Mouse (Mus musculus): ENCODE measurements around the gene Ust. TPM values are rescaled to one million over a fixed set of nuclear protein-coding genes. Genes with fewer than 3 reads are reported as not detected.

The Ust gene
- polyA plus RNA-seq, 1 experiment from 2014 or later, result 4.5 TPM

- Histone ChIP-seq H3K9me3 (no peaks in the 10 kb centered on the region), H3K36me3 (replicated peaks) (no peaks in the 10 kb centered on the region), H3K4me3 (no peak overlapping the region), H3K9ac (no peak overlapping the region), H3K4me1 (peaks cover 18% of the 10 kb centered on the region), H3K4me2 (no peak overlapping the region), H3K27me3 (replicated peaks) (peaks cover 17% of the 10 kb centered on the region; the same call in 1 of the 2 replicates), H3K27ac (no peak overlapping the region)
- WGBS, result 78% methylated on average over 7 of the region's 7 CpGs
- no peak for ATAC-seq (replicated peaks)
Observed at GRCm38 (mm10) chr10:8520766-8521395, 2.3 kb upstream of the Ust start.

GRCm38 (mm10) chr10:8519014-8519491 is 428 bp upstream of the Ust start:
- H3K4me2 ChIP-seq, result peak overlapping the region; percentile 94
- peak overlapping the region; percentile 88 for H3K4me3 ChIP-seq
- H3K36me3 ChIP-seq (replicated peaks), result no peaks in the 10 kb centered on the region
- ATAC-seq (replicated peaks), result peak; percentile 5
- peaks cover 18% of the 10 kb centered on the region for H3K4me1 ChIP-seq
- H3K27ac ChIP-seq, result no peak overlapping the region
- H3K9me3 ChIP-seq, result no peaks in the 10 kb centered on the region
- peaks cover 17% of the 10 kb centered on the region; the same call in 1 of the 2 replicates for H3K27me3 ChIP-seq (replicated peaks)
- peak overlapping the region; percentile 69 for H3K9ac ChIP-seq
- WGBS, result under 1% methylated on average over 18 of the region's 18 CpGs

GRCm38 (mm10) chr10:8517591-8518140 is 959 bp downstream of the Ust start:
- no peaks in the 10 kb centered on the region for H3K9me3 ChIP-seq
- under 1% methylated on average over 26 of the region's 26 CpGs for WGBS
- no peak overlapping the region for H3K27ac ChIP-seq
- peaks cover 18% of the 10 kb centered on the region for H3K4me1 ChIP-seq
- H3K4me3 ChIP-seq, result peak overlapping the region; percentile 88
- no peaks in the 10 kb centered on the region for H3K36me3 ChIP-seq (replicated peaks)
- H3K27me3 ChIP-seq (replicated peaks), result peaks cover 17% of the 10 kb centered on the region; the same call in 1 of the 2 replicates
- H3K4me2 ChIP-seq, result peak overlapping the region; percentile 94
- peak overlapping the region; percentile 69 for H3K9ac ChIP-seq
- peak; percentile 59 for ATAC-seq (replicated peaks)

- 21% methylated on average over 9 of the region's 9 CpGs for WGBS
- Histone ChIP-seq H3K27me3 (replicated peaks) (peaks cover 17% of the 10 kb centered on the region; the same call in 1 of the 2 replicates), H3K4me2 (peak overlapping the region; percentile 94), H3K9me3 (no peaks in the 10 kb centered on the region), H3K9ac (no peak overlapping the region), H3K4me1 (peaks cover 18% of the 10 kb centered on the region), H3K4me3 (peak overlapping the region; percentile 88), H3K27ac (no peak overlapping the region), H3K36me3 (replicated peaks) (no peaks in the 10 kb centered on the region)
- no peak for ATAC-seq (replicated peaks)
Observed at GRCm38 (mm10) chr10:8516916-8517524, 1.6 kb downstream of the Ust start.

GRCm38 (mm10) chr10:8513690-8514089 is 4.9 kb downstream of the Ust start:
- Histone ChIP-seq H3K4me1 (peaks cover 11% of the 10 kb centered on the region), H3K36me3 (replicated peaks) (no peaks in the 10 kb centered on the region), H3K4me2 (no peak overlapping the region), H3K9me3 (no peaks in the 10 kb centered on the region), H3K27me3 (replicated peaks) (peaks cover 10% of the 10 kb centered on the region; the same call in 1 of the 2 replicates), H3K4me3 (no peak overlapping the region), H3K9ac (no peak overlapping the region), H3K27ac (no peak overlapping the region)
- WGBS, result 88% methylated on average over 3 of the region's 3 CpGs
- no peak for ATAC-seq (replicated peaks)

DNA sequence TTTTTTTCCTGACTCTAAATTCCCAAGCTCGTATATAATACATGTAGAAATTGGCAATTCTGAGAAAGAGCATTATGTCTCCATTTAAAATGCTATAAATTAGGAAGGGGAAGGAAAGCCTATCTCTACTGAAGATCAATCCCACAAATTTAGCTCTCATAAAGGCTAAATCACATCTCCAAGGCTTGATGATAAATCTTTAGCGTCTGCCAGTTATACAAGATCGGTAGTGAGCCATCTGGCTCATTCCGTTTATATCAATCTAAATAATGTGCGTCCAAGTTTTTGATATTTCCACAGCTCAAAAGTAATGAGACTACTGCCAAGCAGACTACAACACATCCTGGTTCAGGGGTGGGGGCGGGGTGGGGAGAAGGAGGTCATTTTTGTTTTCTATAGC is 6.4 kb downstream of the Ust start:
- 91% methylated on average over 6 of the region's 6 CpGs for WGBS

GRCm38 (mm10) chr10:8511760-8512159 is 6.9 kb downstream of the Ust start:
- WGBS, result 68% methylated on average over 8 of the region's 8 CpGs
- no peaks in the 10 kb centered on the region for H3K4me1 ChIP-seq
- H3K4me3 ChIP-seq, result no peak overlapping the region
- H3K36me3 ChIP-seq (replicated peaks), result no peaks in the 10 kb centered on the region
- no peak overlapping the region for H3K9ac ChIP-seq
- no peak overlapping the region for H3K4me2 ChIP-seq
- H3K27me3 ChIP-seq (replicated peaks), result peaks cover 8% of the 10 kb centered on the region; the same call in 1 of the 2 replicates
- ATAC-seq (replicated peaks), result no peak
- H3K9me3 ChIP-seq, result no peaks in the 10 kb centered on the region
- no peak overlapping the region for H3K27ac ChIP-seq

More for the DNA sequence above, 6.4 kb downstream of the Ust start:
- no peak overlapping the region for H3K27ac ChIP-seq
- H3K9me3 ChIP-seq, result no peaks in the 10 kb centered on the region
- no peaks in the 10 kb centered on the region for H3K36me3 ChIP-seq (replicated peaks)
- H3K4me2 ChIP-seq, result no peak overlapping the region
- no peak overlapping the region for H3K4me3 ChIP-seq
- ATAC-seq (replicated peaks), result no peak
- peaks cover 2% of the 10 kb centered on the region; the same call in 1 of the 2 replicates for H3K4me1 ChIP-seq
- no peak overlapping the region for H3K9ac ChIP-seq
- peaks cover 8% of the 10 kb centered on the region; the same call in 1 of the 2 replicates for H3K27me3 ChIP-seq (replicated peaks)

GRCm38 (mm10) chr10:8506247-8506573 is 12.4 kb downstream of the Ust start:
- H3K27ac ChIP-seq, result no peak overlapping the region
- no peak for ATAC-seq (replicated peaks)
- no peak overlapping the region for H3K9ac ChIP-seq
- WGBS, result 69% methylated on average over 3 of the region's 3 CpGs
- no peaks in the 10 kb centered on the region for H3K9me3 ChIP-seq
- H3K4me3 ChIP-seq, result no peak overlapping the region
- H3K4me1 ChIP-seq, result no peaks in the 10 kb centered on the region
- H3K4me2 ChIP-seq, result no peak overlapping the region
- no peaks in the 10 kb centered on the region for H3K36me3 ChIP-seq (replicated peaks)
- no peaks in the 10 kb centered on the region for H3K27me3 ChIP-seq (replicated peaks)

GRCm38 (mm10) chr10:8505346-8506246 is 13.0 kb downstream of the Ust start:
- H3K27me3 ChIP-seq (replicated peaks), result no peaks in the 10 kb centered on the region
- no peak overlapping the region for H3K27ac ChIP-seq
- no peaks in the 10 kb centered on the region for H3K4me1 ChIP-seq
- H3K9me3 ChIP-seq, result no peaks in the 10 kb centered on the region
- H3K4me3 ChIP-seq, result no peak overlapping the region
- no peak for ATAC-seq (replicated peaks)
- H3K9ac ChIP-seq, result no peak overlapping the region
- WGBS, result 61% methylated on average over 13 of the region's 13 CpGs
- H3K4me2 ChIP-seq, result no peak overlapping the region
- H3K36me3 ChIP-seq (replicated peaks), result no peaks in the 10 kb centered on the region

DNA sequence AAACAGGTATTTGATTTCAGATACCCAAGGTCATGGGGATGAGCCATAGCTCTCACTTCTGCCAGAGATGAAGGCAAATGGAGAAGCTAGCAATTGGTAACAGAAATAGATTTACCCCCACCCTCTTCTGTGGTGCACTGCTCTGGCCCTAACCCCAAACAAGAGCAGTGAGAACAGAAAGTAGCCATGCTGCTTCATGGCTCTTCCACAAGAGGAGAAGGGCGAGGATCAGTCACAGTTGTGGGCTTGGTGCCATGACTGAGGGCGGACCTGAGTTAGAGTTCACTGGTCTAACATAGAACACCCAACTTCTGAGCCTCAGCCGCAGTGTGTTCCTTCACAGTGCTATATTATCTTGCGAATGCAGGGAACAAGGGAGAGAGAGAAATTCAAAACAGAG is 13.8 kb downstream of the Ust start:
- H3K9me3 ChIP-seq, result no peaks in the 10 kb centered on the region
- no peak overlapping the region for H3K9ac ChIP-seq
- H3K27ac ChIP-seq, result no peak overlapping the region
- H3K4me1 ChIP-seq, result no peaks in the 10 kb centered on the region
- 83% methylated on average over 4 of the region's 4 CpGs for WGBS
- no peaks in the 10 kb centered on the region for H3K36me3 ChIP-seq (replicated peaks)
- no peak overlapping the region for H3K4me2 ChIP-seq
- H3K27me3 ChIP-seq (replicated peaks), result no peaks in the 10 kb centered on the region
- no peak for ATAC-seq (replicated peaks)
- no peak overlapping the region for H3K4me3 ChIP-seq

DNA sequence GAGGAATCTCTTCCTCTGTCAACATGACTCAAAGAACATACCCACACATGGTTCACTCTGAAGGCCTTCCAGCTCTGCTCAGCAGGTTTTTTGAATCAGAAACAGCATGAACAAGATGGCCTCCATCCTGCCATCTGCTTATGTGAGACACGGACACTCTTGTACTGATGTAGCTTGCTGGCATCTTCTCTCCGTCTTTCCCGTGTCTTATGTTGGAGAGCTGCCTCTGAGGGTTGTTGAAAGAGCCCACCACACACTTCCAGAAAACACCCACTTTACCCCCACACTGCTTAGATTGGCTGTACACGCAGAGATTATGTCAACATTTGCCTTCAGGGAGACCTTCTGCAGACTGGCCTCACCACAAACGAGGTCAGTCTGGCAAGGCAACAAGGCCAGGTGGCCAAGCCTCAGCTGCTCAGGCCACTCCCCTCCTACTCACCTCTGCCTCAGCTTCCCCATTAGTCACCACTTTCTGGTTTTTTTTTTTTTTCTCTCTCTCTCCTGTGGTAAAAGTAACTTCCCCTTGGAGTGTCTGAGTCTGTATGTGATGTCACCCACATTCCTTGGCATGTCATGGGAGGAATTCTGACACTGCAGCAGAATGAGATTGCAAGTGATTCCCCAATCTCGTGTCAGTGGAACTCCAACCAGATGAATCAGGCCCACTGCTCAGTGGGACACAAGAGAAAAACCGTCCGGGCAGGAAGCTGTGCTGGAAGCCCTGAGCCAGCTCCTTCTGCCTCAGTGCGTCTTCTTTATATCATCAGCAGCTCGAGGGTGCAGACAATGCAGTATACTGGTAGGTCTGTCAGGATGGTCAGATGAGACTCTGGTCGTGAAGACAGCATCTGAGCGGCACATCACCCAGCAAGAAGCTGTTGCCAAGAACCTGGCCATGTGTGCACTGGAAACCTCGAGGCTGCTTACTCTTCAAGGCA is 19.4 kb downstream of the Ust start:
- Histone ChIP-seq H3K4me1 (0 out of 2 replicates have a peak, but pooled peaks cover 2% of the 10 kb centered on the region), H3K27me3 (replicated peaks) (no peaks in the 10 kb centered on the region), H3K4me2 (no peak overlapping the region), H3K36me3 (replicated peaks) (no peaks in the 10 kb centered on the region), H3K4me3 (no peak overlapping the region), H3K9ac (no peak overlapping the region), H3K9me3 (no peaks in the 10 kb centered on the region), H3K27ac (no peak overlapping the region)
- WGBS, result 82% methylated on average over 13 of the region's 13 CpGs
- no peak for ATAC-seq (replicated peaks)
